Mouse (Mus musculus) ES-Bruce4 (cell line): ENCODE results near the gene Hist1h2ah. TPM values are rescaled to one million over a fixed set of nuclear protein-coding genes. Genes with fewer than 3 reads are reported as not detected.

Experiments
- H3K27ac ChIP-seq: 2 replicates; pipeline ENCODE4 v1.5.1; 2012; ENCODE audit warnings: low read length, inconsistent platforms; ENCODE audit not compliant: insufficient read depth
- H3K27me3 ChIP-seq: 2 replicates; pipeline ENCODE4 v1.6.1; 2012; ENCODE audit warnings: mild to moderate bottlenecking, low read length, inconsistent platforms; ENCODE audit not compliant: control insufficient read depth, poor library complexity, insufficient read depth, severe bottlenecking
- H3K36me3 ChIP-seq: 2 replicates; pipeline ENCODE4 v1.6.1; 2012; ENCODE audit warnings: inconsistent platforms, mild to moderate bottlenecking, low read length, moderate library complexity; ENCODE audit not compliant: control insufficient read depth, poor library complexity, insufficient read depth, severe bottlenecking
- H3K4me1 ChIP-seq: one replicate; pipeline ENCODE4 v1.8.1; 2011; ENCODE audit warnings: low read length; ENCODE audit not compliant: control insufficient read depth, insufficient read depth
- H3K4me3 ChIP-seq: 2 replicates; pipeline ENCODE4 v1.5.1; 2011; ENCODE audit warnings: low read depth, mild to moderate bottlenecking, low read length
- H3K9ac ChIP-seq: 2 replicates; pipeline ENCODE4 v1.6.1; 2012; ENCODE audit warnings: low read depth, mild to moderate bottlenecking, inconsistent platforms; ENCODE audit not compliant: poor library complexity, severe bottlenecking
- H3K9me3 ChIP-seq: replicated peaks from 2 replicates; pipeline ENCODE4 v1.6.1; 2012; ENCODE audit warnings: mild to moderate bottlenecking, low read length, inconsistent platforms; ENCODE audit not compliant: control insufficient read depth, poor library complexity, insufficient read depth, severe bottlenecking
- CTCF ChIP-seq: IDR thresholded peaks from one replicate; pipeline ENCODE4 v1.8.1; 2011; ENCODE audit warnings: low read depth, low read length
- EP300 ChIP-seq: IDR thresholded peaks from 2 replicates; pipeline ENCODE4 v1.6.1; 2011; ENCODE audit warnings: low read depth, low read length; ENCODE audit not compliant: insufficient read depth
- POLR2A ChIP-seq: IDR thresholded peaks from one replicate; pipeline ENCODE4 v1.8.1; 2011; ENCODE audit warnings: low read length; ENCODE audit not compliant: insufficient read depth
- polyA plus RNA-seq: library from polyadenylated mRNA; stranded (reverse); fragments of >200 nt; gene quantifications from 2 replicates; pipeline ENCODE4 v1.2.4, GENCODE M21; 2011; ENCODE audit warnings: low read depth; ENCODE audit not compliant: missing spikeins, insufficient read depth, insufficient read length

Hist1h2ah gene
- polyA plus RNA-seq, 1 experiment, result 17.2 TPM

- Histone ChIP-seq H3K9me3 (no peaks in the 10 kb centered on the region), H3K27ac (no peak overlapping the region), H3K27me3 (peaks cover 9% of the 10 kb centered on the region), H3K9ac (peak overlapping the region; percentile 46; the same call in 1 of the 2 replicates), H3K4me1 (peaks cover 2% of the 10 kb centered on the region), H3K4me3 (peak overlapping the region; percentile 75), H3K36me3 (no peaks in the 10 kb centered on the region)
- no peak for TF ChIP-seq POLR2A
- TF ChIP-seq EP300, result no peak
- no peak for TF ChIP-seq CTCF
Measured at GRCm38 (mm10) chr13:21997201-21997820, 38.1 kb downstream of the Hist1h2ah start.

GRCm38 (mm10) chr13:21996840-21997185, 38.6 kb downstream of the Hist1h2ah start:
- Histone ChIP-seq H3K27ac (no peak overlapping the region), H3K4me3 (peak overlapping the region; percentile 75), H3K9me3 (no peaks in the 10 kb centered on the region), H3K36me3 (no peaks in the 10 kb centered on the region), H3K4me1 (peaks cover 2% of the 10 kb centered on the region), H3K9ac (peak overlapping the region; percentile 46), H3K27me3 (peaks cover 9% of the 10 kb centered on the region)
- no peak for TF ChIP-seq EP300
- no peak for TF ChIP-seq POLR2A
- TF ChIP-seq CTCF, result no peak

GRCm38 (mm10) chr13:21996101-21996839, 39.1 kb downstream of the Hist1h2ah start:
- Histone ChIP-seq H3K9me3 (no peaks in the 10 kb centered on the region), H3K4me3 (peak overlapping the region; percentile 75), H3K36me3 (no peaks in the 10 kb centered on the region), H3K27ac (no peak overlapping the region), H3K27me3 (peaks cover 9% of the 10 kb centered on the region), H3K9ac (peak overlapping the region; percentile 46), H3K4me1 (peaks cover 2% of the 10 kb centered on the region)
- TF ChIP-seq CTCF (no peak), EP300 (no peak), POLR2A (no peak)

- H3K4me3 ChIP-seq, result peak overlapping the region; percentile 64
- peaks cover 2% of the 10 kb centered on the region for H3K4me1 ChIP-seq
- no peak overlapping the region for H3K27ac ChIP-seq
- no peak for TF ChIP-seq POLR2A
- no peak for TF ChIP-seq EP300
- no peak for TF ChIP-seq CTCF
- no peaks in the 10 kb centered on the region; the same call in 1 of the 2 replicates for H3K9me3 ChIP-seq
- peaks cover 9% of the 10 kb centered on the region for H3K27me3 ChIP-seq
- peak overlapping the region; percentile 38 for H3K9ac ChIP-seq
- H3K36me3 ChIP-seq, result no peaks in the 10 kb centered on the region
Measured at GRCm38 (mm10) chr13:21995331-21995914, 39.9 kb downstream of the Hist1h2ah start.

GRCm38 (mm10) chr13:21994896-21995295, 40.5 kb downstream of the Hist1h2ah start:
- Histone ChIP-seq H3K27ac (no peak overlapping the region), H3K9ac (peak overlapping the region; percentile 38), H3K4me3 (peak overlapping the region; percentile 64), H3K36me3 (no peaks in the 10 kb centered on the region), H3K27me3 (peaks cover 9% of the 10 kb centered on the region), H3K4me1 (peaks cover 2% of the 10 kb centered on the region), H3K9me3 (no peaks in the 10 kb centered on the region; the same call in 1 of the 2 replicates)
- TF ChIP-seq POLR2A, result no peak
- no peak for TF ChIP-seq EP300
- no peak for TF ChIP-seq CTCF

GRCm38 (mm10) chr13:21993957-21994738, 41.2 kb downstream of the Hist1h2ah start:
- Histone ChIP-seq H3K4me1 (peaks cover 2% of the 10 kb centered on the region), H3K27ac (no peak overlapping the region), H3K36me3 (no peaks in the 10 kb centered on the region), H3K27me3 (peaks cover 8% of the 10 kb centered on the region), H3K4me3 (peak overlapping the region; percentile 55), H3K9ac (peak overlapping the region; percentile 63), H3K9me3 (no peaks in the 10 kb centered on the region; the same call in 1 of the 2 replicates)
- TF ChIP-seq CTCF (no peak), POLR2A (no peak), EP300 (no peak)
